Mouse (Mus musculus) heart, embryonic 12.5 days (tissue): ENCODE results near the gene Apoc4. TPM values are rescaled to one million over a fixed set of nuclear protein-coding genes. Genes with fewer than 3 reads are reported as not detected.
A peak's percentile ranks its signal among the peaks of the same experiment; 100 is the strongest.

ENCODE experiments used
- ATAC-seq: fragments of 200-750 bp; cut with Nextera tagmentation; 2 replicates; pipeline ENCODE4 v1.8.0; 2017; ENCODE audit warnings: moderate TSS enrichment, moderate library complexity; ENCODE audit not compliant: insufficient number of reproducible peaks, low FRiP score
- H3K27ac ChIP-seq: fragments of 300-500 bp; sonication (generic); 2 replicates; pipeline ENCODE4 v1.5.1; 2016; ENCODE audit warnings: mild to moderate bottlenecking, moderate library complexity; ENCODE audit not compliant: poor library complexity, severe bottlenecking
- H3K27me3 ChIP-seq: fragments of 300-500 bp; sonication (generic); replicated peaks from 2 replicates; pipeline ENCODE4 v1.6.1; 2016; ENCODE audit warnings: mild to moderate bottlenecking, moderate library complexity
- H3K36me3 ChIP-seq: fragments of 300-500 bp; sonication (generic); 2 replicates; pipeline ENCODE4 v1.6.1; 2016; ENCODE audit warnings: mild to moderate bottlenecking, moderate library complexity
- H3K4me1 ChIP-seq: fragments of 300-500 bp; sonication (generic); replicated peaks from 2 replicates; pipeline ENCODE4 v1.6.1; 2016; ENCODE audit warnings: mild to moderate bottlenecking
- H3K4me2 ChIP-seq: fragments of 300-500 bp; sonication (generic); 2 replicates; pipeline ENCODE4 v1.6.1; 2016; ENCODE audit warnings: mild to moderate bottlenecking, moderate library complexity
- H3K4me3 ChIP-seq: fragments of 300-500 bp; sonication (generic); 2 replicates; pipeline ENCODE4 v1.5.1; 2016; ENCODE audit warnings: mild to moderate bottlenecking
- H3K9ac ChIP-seq: fragments of 300-500 bp; sonication (generic); 2 replicates; pipeline ENCODE4 v1.6.1; 2016; ENCODE audit warnings: mild to moderate bottlenecking, moderate library complexity
- H3K9me3 ChIP-seq: fragments of 300-500 bp; sonication (generic); replicated peaks from 2 replicates; pipeline ENCODE4 v1.6.1; 2016; ENCODE audit warnings: mild to moderate bottlenecking, moderate library complexity
- WGBS: fragments of 180-500 bp; shearing (Covaris S2); methylation state at CpG from one replicate; pipeline ENCODE4 v1.1.7; 2016; 5-methylcytosine and 5-hydroxymethylcytosine counted together
- polyA plus RNA-seq: library from polyadenylated mRNA; unstranded; fragments of >200 nt; fragmentation: Nextera tagmentation; extraction: Ambion mirVana; gene quantifications from 2 replicates; pipeline ENCODE4 v1.2.1, GENCODE M21; 2016

The Apoc4 gene
- polyA plus RNA-seq, 1 experiment from 2014 or later, result 0.41 TPM

GRCm38 (mm10) chr7:19675824-19676223, 5.5 kb downstream of the Apoc4 start:
- H3K4me3 ChIP-seq, result no peak overlapping the region
- 81% methylated on average over 10 of the region's 10 CpGs for WGBS
- H3K4me1 ChIP-seq, result no peaks in the 10 kb centered on the region; the same call in 1 of the 2 replicates
- no peaks in the 10 kb centered on the region for H3K36me3 ChIP-seq
- no peaks in the 10 kb centered on the region for H3K27me3 ChIP-seq
- H3K9ac ChIP-seq, result no peak overlapping the region
- no peaks in the 10 kb centered on the region for H3K9me3 ChIP-seq
- ATAC-seq, result no peak
- H3K27ac ChIP-seq, result no peak overlapping the region
- no peak overlapping the region for H3K4me2 ChIP-seq

DNA sequence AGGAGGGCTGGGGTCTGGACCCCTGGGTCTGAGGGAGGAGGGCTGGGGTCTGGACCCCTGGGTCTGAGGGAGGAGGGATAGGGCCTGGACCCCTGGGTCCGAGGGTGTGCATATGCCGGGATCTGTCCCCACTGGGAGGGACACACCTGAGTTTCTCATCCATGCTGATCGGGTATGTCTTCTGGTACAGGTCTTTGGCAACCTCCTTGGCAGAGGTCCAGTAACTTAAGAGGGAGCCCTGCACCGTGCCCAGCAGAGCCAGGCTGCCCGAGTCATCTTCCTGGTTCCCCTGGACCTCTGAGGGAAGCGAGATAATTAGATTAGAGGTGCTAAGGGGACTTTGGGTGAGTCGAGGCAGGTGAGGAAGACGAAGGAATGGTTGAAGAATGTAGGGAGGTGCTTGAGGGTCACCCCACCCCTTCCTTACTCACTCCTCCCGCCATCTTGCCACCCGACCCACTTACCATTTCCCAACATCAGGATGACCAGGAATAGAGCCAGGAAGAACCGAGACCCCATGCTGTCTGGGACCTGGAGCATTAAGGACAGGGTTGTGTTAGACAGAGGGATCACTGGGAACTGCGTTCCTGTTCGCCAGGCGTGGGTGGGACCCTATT, 8.1 kb downstream of the Apoc4 start:
- H3K4me2 ChIP-seq, result no peak overlapping the region
- 57% methylated on average over 14 of the region's 14 CpGs for WGBS
- no peak for ATAC-seq
- no peak overlapping the region for H3K27ac ChIP-seq
- H3K9ac ChIP-seq, result no peak overlapping the region
- H3K36me3 ChIP-seq, result no peaks in the 10 kb centered on the region
- no peak overlapping the region for H3K4me3 ChIP-seq
- no peaks in the 10 kb centered on the region for H3K27me3 ChIP-seq
- peaks cover 5% of the 10 kb centered on the region for H3K4me1 ChIP-seq
- H3K9me3 ChIP-seq, result no peaks in the 10 kb centered on the region

DNA sequence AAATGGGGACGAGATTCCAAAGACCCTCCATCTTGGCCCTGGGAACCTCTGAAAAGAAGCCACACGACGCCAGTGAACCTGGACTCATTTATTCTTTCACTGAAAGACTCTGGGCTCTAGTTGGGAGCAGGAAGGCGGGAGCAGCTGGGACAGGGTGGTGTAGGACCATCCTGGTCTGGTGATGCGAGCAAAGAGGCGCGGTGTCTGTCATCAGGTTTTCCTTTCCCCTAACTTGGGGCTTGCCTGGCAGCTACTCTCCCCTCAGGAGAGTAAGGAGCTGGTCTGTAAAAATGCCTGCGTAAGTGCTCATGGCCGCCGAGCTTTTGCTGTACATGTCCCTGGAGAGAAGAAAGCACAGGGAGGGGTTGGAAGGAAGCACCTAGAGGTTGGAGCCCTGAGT, 9.8 kb downstream of the Apoc4 start:
- H3K4me1 ChIP-seq, result peaks cover 5% of the 10 kb centered on the region
- H3K36me3 ChIP-seq, result no peaks in the 10 kb centered on the region
- ATAC-seq, result no peak
- no peak overlapping the region for H3K4me3 ChIP-seq
- H3K4me2 ChIP-seq, result no peak overlapping the region
- no peak overlapping the region for H3K27ac ChIP-seq
- no peaks in the 10 kb centered on the region for H3K9me3 ChIP-seq
- no peaks in the 10 kb centered on the region for H3K27me3 ChIP-seq
- no peak overlapping the region for H3K9ac ChIP-seq
- 64% methylated on average over 10 of the region's 10 CpGs for whole genome bisulfite sequencing

GRCm38 (mm10) chr7:19668947-19669721, 12.1 kb downstream of the Apoc4 start:
- no peaks in the 10 kb centered on the region for H3K27me3 ChIP-seq
- H3K4me1 ChIP-seq, result peaks cover 11% of the 10 kb centered on the region
- WGBS, result 7% methylated on average over 10 of the region's 10 CpGs
- H3K27ac ChIP-seq, result peak overlapping the region; percentile 59; the same call in 1 of the 2 replicates
- peak overlapping the region; percentile 51 for H3K4me2 ChIP-seq
- H3K36me3 ChIP-seq, result no peaks in the 10 kb centered on the region
- no peak overlapping the region; the same call in 1 of the 2 replicates for H3K9ac ChIP-seq
- peak; percentile 60 for ATAC-seq
- no peaks in the 10 kb centered on the region for H3K9me3 ChIP-seq
- H3K4me3 ChIP-seq, result 0 out of 2 replicates have a peak overlapping the region, but pooled peaks have one; percentile 1

GRCm38 (mm10) chr7:19667434-19667833, 13.8 kb downstream of the Apoc4 start:
- 64% methylated on average over 2 of the region's 2 CpGs for WGBS
- no peaks in the 10 kb centered on the region for H3K9me3 ChIP-seq
- no peak overlapping the region for H3K27ac ChIP-seq
- no peak overlapping the region for H3K4me2 ChIP-seq
- ATAC-seq, result no peak
- no peak overlapping the region for H3K4me3 ChIP-seq
- no peaks in the 10 kb centered on the region for H3K27me3 ChIP-seq
- H3K9ac ChIP-seq, result no peak overlapping the region
- peaks cover 27% of the 10 kb centered on the region for H3K4me1 ChIP-seq
- peaks cover under 1% of the 10 kb centered on the region; the same call in 1 of the 2 replicates for H3K36me3 ChIP-seq

GRCm38 (mm10) chr7:19666750-19667149, 14.5 kb downstream of the Apoc4 start:
- Histone ChIP-seq H3K4me3 (no peak overlapping the region), H3K27me3 (no peaks in the 10 kb centered on the region), H3K36me3 (peaks cover 7% of the 10 kb centered on the region; the same call in 1 of the 2 replicates), H3K9me3 (no peaks in the 10 kb centered on the region), H3K27ac (no peak overlapping the region), H3K4me2 (no peak overlapping the region), H3K9ac (no peak overlapping the region), H3K4me1 (peaks cover 34% of the 10 kb centered on the region)
- WGBS, result 61% methylated on average over 3 of the region's 3 CpGs
- ATAC-seq, result no peak

DNA sequence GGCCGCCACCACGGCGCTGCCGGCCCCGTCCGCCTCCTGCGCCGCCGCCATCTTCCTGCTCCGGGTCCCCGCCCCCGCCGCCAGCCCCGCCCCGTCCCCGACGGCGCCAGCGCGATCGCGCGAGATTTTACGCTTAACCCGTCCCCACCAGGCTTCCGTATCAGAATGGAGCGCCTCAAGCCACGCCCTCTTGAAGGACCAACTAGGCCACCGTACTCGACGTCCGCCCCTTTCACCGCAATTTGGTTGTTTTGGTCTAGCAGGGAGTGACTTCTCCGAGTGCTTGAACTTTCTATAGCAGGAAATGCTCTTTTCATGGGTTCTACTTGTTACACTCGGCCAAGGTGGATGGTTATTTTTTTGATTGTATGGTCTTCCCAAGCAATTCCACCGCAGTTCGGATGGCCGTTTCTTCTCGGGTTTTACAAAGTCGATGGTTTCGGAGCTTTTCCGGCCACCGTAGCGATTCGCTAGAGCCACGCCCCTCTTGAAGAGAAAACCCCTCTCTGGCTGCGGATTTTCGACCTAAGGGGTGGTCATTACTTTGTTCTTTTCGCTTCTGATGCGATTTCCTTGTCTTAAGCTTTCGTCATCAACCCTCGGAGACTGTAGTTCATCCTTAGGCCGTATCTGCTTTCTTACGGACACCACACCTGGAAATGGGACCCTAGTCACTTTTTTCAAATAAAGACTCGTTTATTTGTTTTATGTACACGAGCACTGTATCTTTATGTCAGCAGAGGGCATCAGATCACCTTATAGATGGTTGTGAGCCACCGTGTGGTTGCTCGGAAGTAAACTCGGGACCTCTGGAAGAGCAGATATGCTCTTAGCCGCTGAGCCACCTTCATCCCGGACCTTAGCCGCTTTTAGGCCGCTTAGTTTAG, 16.1 kb downstream of the Apoc4 start, which contains the start of gene Clptm1:
TSS of gene Clptm1 (minus strand) at position 79 of the 887 bp plus-strand sequence.
- WGBS, result under 1% methylated on average over 60 of the region's 63 CpGs

GRCm38 (mm10) chr7:19664455-19664954, 16.8 kb downstream of the Apoc4 start:
- WGBS, result under 1% methylated on average over 37 of the region's 37 CpGs
- H3K36me3 ChIP-seq, result peaks cover 14% of the 10 kb centered on the region; the same call in 1 of the 2 replicates
- H3K9me3 ChIP-seq, result no peaks in the 10 kb centered on the region
- no peaks in the 10 kb centered on the region for H3K27me3 ChIP-seq
- H3K27ac ChIP-seq, result peak overlapping the region; percentile 46
- peak overlapping the region; percentile 89 for H3K4me3 ChIP-seq
- peak overlapping the region; percentile 92 for H3K4me2 ChIP-seq
- peaks cover 34% of the 10 kb centered on the region for H3K4me1 ChIP-seq
- peak; percentile 27 for ATAC-seq
- H3K9ac ChIP-seq, result peak overlapping the region; percentile 98

More for the DNA sequence above, 16.1 kb downstream of the Apoc4 start, which contains the start of gene Clptm1:
- Histone ChIP-seq H3K4me2 (peak within 1 kb of the TSS; percentile 92), H3K4me3 (peak within 1 kb of the TSS; percentile 89), H3K4me1 (peaks cover 34% of the 10 kb centered on the region), H3K9ac (peak within 1 kb of the TSS; percentile 98), H3K9me3 (no peaks in the 10 kb centered on the region), H3K27me3 (no peaks in the 10 kb centered on the region), H3K27ac (peak within 1 kb of the TSS; percentile 91), H3K36me3 (peaks cover 9% of the 10 kb centered on the region; the same call in 1 of the 2 replicates)
- ATAC-seq, result peak; percentile 93

DNA sequence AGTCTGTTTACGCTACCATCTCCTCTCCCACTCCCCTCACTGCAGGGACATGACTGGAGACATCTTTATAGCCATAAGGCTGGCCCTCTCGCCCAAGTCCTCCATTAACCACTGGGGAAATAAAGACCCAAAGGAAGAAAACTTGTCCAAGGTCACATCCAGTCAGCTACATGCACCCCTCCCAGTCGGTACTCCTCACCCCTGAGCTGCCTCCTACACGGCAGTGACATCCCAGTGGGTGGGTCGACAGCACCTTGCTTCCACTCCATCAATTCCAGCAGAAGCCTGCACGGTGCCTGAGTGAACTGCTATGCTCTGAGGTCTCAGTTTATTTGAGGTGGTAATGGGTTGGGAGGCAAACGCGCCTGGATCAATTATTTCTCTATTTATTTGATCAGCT, 17.3 kb downstream of the Apoc4 start:
- ATAC-seq, result no peak
- 0 out of 2 replicates have a peak overlapping the region, but pooled peaks have one; percentile 46 for H3K27ac ChIP-seq
- H3K27me3 ChIP-seq, result no peaks in the 10 kb centered on the region
- H3K4me1 ChIP-seq, result peaks cover 29% of the 10 kb centered on the region
- peak overlapping the region; percentile 89 for H3K4me3 ChIP-seq
- no peaks in the 10 kb centered on the region for H3K9me3 ChIP-seq
- H3K36me3 ChIP-seq, result peaks cover 14% of the 10 kb centered on the region; the same call in 1 of the 2 replicates
- WGBS, result 14% methylated on average over 8 of the region's 8 CpGs
- H3K4me2 ChIP-seq, result peak overlapping the region; percentile 92
- peak overlapping the region; percentile 98 for H3K9ac ChIP-seq

GRCm38 (mm10) chr7:19652614-19653013, 28.7 kb downstream of the Apoc4 start:
- Histone ChIP-seq H3K4me1 (peaks cover 19% of the 10 kb centered on the region), H3K9ac (no peak overlapping the region), H3K27ac (no peak overlapping the region), H3K36me3 (peaks cover 82% of the 10 kb centered on the region), H3K4me3 (no peak overlapping the region), H3K4me2 (no peak overlapping the region), H3K9me3 (no peaks in the 10 kb centered on the region), H3K27me3 (no peaks in the 10 kb centered on the region)
- ATAC-seq, result no peak
- WGBS, result 61% methylated on average over 2 of the region's 2 CpGs
